Mouse (Mus musculus): ENCODE data around the gene Fer.
"Not testable (repeated sequence)": the region's sequence is repeated elsewhere in the genome, so short reads cannot be mapped to it uniquely, and the experiment has no call there.

The Fer gene

DNA sequence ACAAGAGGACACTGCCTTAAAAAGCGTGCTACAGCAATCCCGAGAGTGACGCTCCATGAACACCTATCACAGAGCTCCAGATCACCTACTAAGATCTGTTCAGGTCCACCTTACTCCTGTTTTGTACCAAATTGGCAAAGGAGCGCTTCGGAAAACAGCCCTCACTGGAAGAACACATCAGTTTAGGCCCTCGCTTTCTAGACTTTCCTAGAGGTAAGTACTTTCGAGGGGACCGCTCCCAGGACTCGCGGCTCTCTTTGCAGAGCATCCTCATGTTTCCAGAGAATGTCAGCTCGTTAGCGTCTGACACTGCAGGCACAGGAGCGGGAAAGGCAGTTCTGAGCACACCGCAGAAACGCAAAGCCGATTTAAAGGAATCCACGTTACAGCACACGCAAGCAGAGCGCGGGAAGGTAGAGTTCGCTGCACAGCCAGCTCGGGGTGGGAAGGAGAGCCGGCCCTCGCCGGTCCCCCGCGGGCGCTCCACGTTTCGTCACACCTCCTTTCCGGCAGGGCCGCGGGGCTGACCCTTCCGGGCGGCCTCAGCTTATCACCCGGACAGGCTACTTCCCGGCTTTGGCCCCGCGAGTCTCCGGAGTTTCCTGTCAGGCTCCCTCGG is at the start of gene Fer:
Gene Fer (plus strand): TSS at position 51 of the 619 bp plus-strand sequence.
- no peak for DNase-seq

DNA sequence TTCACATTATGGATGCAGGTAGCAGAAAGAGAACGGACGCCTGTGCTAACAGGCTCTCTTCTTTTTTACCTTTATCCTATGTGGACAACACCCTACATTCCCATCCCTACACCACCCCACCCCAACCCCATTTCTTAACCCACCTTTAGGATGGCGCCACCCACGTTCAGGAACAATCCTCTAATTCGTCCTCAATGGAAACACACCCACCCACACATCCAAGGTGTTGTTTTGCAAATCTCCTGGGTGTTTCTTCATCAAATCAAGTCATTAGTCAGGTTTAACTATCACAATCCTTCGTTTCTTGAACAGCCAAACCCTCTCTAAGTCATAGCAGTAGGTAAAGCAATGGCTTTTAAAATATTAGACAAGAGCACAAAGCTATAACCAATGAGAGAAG is 49.3 kb upstream of the Fer start:
- DNase-seq: no peak

DNA sequence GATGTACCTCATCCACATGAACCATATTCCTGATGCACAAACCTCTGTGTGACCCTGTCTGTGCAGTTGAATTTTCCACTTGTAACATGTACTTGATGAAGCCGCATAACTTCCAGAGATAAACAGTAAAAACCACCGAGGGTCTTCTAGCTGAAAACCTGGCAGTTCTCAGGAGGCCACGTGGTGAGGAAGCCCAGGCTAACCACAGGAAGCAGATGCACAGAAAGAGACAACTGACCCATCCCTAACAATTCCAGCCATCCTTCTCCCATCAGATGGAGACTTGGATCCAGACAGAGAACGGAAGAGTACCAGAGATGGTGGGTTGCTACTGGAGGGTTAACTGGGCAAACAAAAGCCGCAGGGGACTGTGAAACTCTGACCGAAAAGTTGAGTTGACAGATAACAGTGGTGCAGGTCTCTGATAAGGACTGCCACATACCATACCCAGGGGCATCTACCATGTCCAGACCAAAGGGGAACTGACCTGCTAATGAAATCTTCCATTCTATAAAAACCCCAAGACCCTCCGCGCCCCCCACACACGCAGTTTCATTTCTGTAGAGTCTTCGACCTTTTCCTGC is 44.3 kb upstream of the Fer start:
- DNase-seq: no peak

DNA sequence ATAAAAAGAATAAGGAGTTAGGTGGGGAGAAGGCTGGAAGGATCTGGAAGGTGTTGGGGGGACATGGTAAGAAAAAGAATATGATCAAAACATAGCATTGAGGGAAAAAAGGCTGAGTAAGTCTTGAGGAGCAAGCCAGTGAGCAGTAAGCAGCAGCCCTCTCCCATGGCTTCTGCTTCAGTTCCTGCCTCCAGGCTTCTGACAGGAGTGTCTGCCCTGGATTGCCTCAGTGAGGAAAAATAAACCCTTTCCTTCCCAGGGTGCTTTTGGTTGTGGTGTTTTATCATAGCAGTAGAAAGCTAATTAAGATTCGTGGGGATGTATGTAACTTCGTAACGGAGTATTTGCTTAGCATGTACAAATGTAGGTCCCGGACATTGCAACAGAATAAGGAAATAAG is 38.7 kb upstream of the Fer start:
- DNase-seq: no peak

DNA sequence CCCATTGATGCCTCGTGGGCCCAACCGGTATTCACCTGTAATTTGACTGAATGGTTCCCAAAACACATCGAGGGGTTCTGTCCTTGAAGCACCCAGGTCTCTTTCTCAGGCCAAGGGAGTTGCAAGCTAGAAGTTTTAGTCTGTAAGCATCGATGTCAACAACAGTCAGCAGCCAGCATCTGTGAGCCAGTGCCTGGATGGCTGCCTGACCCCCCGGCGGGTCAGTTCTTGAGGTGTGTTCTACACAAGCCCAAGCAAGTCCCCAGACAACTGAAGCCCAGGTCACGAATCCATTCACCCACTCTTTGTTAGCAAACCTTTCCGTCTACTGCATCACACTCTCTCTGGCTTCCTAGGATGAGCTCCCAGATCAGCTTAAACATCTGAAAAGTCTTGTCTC is 36.7 kb upstream of the Fer start:
- no peak for DNase-seq

DNA sequence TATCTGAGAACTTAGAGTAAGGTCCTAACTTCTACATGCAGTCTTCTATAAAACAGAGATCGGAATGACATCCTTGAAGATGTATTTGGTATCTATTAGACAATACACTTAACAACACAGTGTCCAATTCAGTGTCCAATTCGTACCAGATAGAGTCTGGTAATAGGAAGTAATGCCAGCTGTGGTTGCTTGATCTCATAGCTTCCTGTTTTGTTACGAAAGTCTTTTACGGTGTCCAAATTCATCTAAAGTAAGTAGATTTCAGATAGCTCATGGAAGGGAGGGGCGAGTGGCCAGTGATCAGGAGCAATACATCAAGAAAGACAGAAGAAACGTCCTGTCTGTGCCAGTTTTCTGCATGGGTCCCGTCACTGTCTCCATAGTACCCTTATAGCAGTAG is 36.1 kb upstream of the Fer start:
- no peak for DNase-seq

DNA sequence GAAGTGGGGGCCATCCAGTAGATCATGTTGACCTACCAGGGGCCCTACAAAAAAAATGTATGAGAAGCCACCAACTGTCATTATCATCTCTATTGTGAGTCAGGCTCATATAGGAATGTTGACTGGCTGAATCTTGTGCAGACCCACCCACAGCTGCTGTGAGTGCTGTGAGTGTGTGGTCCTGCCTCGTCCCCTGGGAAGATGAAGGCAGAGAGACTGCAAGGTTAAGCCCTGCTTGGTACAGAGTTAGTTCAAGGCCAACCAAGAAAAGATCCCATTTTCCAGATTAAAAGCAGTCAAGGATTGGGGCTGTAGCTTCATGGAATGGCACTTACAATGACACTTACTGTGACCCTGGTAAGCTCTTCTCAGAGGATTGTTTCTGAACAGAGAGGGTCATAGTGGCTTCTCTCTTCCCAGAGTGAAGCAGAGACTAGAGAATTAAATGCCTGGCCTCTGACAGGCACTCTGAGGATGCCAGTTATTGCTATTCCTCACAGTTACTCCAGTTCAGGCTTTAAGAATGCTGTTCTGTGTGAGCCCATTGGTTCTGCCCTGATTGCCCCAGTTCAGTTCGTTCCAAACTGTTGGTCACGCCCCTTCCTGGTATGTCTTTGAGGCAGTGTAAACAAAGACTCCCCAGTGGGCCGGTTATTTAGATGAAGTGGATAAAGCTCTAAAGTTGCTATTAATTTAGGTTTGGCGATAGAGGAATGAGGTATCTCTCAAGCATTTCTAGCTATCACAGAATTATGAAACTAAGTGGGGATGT is 34.1 kb upstream of the Fer start:
- no peak for DNase-seq

DNA sequence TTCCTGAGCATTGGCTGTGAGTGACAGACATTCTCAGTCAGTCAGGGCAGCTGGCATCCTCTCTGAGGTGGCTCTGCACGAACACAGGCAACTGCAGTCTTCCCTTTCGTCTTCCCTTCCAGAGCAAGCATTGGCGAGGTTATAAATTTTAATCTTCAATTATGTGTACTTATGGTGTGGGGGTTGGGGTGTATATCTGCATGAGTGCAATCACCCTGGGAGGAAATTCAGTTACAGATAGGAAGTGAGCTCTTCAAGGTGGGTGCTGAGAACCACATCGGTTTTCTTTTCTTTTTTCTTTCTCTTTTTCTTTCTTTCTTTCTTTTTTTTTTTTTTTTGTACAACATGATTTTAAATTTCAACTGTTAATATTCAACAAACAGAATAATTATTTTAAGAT is 31.3 kb upstream of the Fer start:
- DNase-seq: no peak

DNA sequence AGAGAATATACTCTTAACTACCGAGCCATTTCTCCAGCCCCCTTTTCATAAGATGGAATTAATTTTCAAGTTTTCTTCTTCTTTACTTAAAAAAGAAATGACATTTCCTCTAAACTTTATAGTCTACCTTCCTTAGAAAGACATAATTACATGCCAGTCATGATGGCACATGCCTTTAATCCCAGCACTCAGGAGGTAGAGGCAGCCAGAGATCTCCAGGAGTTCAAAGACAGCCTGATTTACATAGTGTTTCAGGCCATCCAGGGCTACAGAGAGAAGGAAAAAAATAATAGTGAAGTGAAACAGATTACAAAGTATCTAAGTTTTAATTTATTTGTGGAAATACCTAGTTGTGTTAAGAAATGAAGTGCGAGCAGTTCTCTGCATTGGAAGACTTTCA is 26.6 kb upstream of the Fer start:
- no peak for DNase-seq

DNA sequence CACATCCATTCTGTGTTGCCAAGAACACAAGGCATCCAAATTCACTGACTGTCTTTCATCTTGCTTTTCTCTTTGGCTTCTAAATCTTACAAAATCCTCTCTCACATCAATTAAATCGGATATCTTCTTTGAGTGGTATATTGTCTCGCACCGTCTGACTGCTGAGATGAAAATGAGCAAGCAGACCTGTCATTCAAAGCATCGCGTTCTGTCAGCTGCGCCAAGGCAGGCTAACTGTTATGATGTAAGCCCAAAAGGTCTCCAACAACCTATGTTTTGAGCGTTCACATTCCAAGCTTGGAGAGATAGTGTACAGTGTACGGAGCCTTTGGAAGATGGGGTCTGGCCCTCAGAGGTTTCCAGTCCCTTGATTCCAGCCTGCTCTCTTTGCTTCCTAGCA is 26.2 kb upstream of the Fer start:
- DNase-seq: no peak

DNA sequence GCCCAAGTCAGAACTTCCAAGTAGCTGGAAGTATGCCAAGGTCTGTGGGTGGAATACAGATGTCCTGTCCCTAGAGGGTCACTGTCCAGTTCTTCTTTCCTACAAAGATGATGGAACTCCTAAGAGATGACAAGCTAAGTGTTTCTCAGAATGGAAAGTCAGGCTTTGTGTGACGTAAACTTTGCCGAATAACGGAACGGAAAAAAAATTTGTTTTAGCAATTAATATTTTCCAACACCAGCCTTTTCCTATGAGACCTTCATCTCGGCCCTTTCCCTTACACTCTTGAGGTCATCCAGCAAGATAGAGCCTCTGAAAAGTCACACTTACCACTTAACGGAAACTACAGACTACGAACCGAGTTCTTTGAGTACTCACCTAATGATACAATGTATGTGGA is 24.7 kb upstream of the Fer start:
- no peak for DNase-seq

DNA sequence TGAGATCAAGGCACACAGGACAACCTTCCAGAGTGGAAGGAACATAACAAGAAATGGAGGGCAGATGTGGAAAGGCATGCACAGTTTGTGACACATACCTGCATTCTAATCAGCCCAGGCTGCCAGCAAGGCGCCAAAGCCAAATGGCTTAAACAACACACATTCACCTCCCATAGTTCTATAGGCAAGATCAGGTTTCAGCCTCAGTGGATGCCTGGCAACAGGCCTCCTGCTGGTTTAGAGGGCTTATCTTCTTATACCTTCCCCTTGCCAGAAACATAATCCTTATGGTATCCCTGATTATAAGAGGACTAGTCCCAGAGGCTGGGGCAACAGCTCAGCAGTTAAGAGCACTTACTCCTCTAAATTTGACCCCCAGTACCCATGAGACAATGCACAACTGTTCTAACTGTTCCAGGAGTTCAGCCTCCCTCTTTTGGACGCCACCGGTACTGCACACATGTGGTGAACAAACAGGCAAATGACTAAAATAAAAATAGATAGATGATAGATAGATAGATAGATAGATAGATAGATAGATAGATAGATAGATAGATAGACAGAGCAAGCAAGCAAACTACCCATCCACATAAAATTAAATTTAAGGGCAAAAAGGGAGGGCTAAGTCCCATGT is 23.1 kb upstream of the Fer start:
- no peak for DNase-seq

DNA sequence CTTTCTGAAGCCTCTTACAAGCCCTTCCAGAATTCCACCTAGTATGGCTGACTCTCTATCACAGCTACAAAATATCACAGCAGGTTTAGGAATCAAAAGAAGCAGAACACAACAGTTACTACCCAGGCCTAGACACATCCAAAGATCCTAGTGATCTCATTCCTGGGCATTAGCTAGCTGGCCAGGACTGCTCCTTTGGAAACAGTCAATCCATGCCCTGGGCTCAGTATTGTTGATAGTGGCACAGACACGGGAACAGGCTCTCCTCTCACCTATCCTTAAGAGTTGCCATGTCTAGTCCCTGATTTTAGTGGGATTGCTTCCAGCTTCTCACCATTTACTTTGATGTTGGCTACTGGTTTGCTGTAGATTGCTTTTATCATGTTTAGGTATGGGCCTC is 20.6 kb upstream of the Fer start:
- no peak for DNase-seq

DNA sequence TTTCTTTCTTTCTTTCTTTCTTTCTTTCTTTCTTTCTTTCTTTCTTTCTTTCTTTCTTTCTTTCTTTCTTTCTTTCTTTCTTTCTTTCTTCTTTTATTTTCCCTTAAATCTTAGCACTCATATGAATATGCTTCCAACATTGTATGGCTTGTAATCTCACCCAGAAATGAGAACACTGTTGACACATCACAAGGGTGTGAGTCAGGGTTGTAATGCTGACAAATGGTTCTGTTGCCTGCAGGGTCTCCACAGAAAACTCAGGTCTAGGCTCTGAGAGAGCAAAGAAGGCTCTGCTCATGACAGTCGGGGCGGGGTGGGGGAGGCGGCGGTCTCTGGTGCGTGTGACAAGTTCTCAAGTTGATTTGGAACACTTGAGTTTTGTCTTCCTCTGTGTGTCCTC is 17.9 kb upstream of the Fer start:
- DNase-seq: no peak

DNA sequence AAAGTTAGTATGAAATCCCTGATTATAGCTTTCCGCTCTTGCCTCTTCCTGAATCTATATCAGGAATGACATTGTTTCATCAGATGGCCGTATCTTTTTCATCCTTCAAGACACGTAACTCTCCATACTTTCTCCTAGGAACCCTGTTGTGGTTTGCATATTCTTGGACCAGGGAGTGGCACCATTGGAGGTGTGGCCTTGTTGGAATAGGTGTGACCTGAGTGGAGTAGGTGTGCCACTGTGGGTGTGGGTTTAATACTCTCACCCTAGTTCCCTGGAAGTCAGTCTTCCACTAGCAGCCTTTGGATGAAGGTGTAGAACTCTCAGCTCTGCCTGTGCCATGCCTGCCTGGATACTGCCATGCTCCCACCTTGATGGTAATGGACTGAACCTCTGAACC is 17.1 kb upstream of the Fer start:
- not testable (repeated sequence) for DNase-seq

DNA sequence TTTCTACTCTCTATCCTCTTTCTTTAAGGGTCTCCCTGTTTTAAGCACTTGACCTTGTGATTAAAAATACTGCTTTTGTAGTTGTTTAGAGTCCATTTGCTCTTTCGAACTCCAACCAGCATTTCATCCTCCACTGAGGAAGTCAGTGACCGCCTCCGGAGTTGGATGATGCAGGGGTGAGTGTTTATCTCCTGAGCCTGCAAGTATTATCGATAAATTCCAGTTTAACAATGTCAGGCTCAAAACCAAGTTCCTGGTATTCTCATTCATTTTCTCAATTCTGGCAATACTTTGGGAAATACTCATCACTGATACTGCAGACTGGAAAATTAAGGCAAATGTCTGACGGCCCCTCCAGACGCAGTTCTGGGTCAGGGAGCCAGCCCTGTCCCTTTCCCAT is 13.7 kb upstream of the Fer start:
- DNase-seq: peak in 1 of 2 experiments; percentile 16

DNA sequence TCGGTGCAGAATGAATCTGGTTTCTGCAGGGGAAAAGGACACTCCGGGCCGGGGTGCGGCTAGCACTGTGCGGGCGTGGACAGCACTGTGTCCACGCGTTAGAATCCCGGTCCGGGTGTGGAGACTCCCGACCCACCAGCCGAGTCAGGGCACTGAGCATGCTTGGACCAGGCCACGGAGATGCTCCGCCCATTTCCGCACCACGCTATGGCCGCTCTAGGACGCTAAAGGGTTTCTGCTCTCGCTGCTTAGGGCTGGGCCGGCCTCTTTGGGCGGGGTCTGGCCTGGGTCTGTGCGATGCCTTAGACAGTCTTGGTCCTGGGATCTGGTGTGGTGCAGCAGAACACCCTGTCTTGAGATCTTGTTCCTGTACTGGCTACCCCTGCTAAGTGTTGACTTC is 13.3 kb upstream of the Fer start:
- peak; percentile 91 to 92 for DNase-seq

DNA sequence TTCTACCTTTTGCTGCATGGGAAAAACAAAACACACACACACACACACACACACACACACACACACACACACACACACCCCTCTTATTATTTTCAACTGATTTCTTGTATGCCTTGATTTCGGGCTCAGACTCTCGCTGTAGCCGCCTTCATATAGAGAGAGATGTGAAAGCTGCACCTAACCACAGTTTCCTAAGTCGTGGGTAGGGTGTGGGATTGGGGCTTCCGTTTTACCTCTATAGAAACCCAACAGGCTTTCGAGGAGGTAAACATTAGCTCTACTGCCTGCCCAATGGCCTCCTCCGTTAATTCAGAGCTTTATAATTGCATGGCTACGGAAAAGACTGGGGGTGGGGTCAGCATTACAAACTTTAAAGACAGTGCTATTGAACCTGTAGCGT is 12.8 kb upstream of the Fer start:
- DNase-seq: no peak

DNA sequence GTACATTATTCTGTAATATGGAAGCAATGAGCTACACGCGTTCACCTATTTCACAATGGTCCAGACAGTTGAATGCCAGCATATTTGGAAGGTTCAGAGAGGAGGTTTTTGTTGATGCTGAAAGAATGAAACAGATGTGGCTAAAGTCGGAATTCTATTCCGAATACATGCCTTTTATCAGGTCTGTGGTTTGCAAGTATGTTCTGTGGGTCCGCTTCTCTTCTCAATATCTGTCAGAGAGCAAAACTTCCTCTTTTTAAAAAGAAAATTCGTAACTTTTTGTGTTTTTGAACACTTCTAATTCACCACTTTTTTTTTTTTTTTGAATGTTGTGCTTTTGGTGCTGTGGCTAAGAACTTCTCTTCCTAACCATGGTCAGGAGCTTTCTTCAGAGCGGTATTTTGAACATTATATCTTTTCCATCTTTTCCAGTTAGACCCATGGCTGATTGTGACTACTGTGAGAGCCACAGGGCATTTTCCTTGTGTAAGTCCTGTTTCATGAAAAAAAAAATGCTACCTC is 5.8 kb upstream of the Fer start:
- DNase-seq: no peak

DNA sequence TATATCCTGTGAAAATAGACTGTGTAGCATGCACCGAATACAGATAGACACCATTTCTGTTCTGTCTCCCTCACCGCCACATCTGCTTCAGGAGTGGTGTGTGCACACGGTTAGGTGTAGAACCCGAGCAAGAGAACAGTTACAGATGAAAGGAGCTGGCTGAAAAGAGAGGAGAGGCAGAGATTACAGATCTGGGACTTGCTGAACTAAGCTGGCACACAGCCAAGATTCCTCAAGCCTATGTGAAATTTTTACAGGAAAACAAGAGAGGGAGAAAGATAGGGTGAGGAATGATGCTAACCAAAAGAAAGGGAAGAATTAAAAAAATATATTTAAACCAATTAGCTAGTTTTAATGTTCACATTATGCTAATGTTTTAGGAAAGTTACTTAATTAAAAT is 1.9 kb upstream of the Fer start:
- peak in 1 of 2 experiments; percentile 33 for DNase-seq

DNA sequence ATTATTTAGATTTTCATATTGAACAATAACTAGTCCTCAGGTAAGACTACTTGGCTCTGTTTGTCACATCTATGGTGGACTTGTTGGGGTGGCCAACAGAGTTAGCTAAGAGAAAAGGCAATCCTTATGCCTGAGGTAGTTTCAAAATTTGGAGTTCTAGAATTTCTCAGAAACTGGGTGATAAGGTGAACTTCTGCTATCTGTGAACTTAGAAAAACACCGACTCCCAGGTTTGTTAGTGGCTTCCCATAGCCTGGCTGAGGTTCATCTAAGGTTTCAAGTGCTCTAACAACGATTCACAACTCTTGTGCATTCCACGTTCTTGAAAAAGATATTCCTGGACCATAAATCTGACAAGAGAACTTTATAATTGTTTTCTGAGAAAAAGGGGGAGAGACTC is 463 bp upstream of the Fer start:
- DNase-seq: no peak

DNA sequence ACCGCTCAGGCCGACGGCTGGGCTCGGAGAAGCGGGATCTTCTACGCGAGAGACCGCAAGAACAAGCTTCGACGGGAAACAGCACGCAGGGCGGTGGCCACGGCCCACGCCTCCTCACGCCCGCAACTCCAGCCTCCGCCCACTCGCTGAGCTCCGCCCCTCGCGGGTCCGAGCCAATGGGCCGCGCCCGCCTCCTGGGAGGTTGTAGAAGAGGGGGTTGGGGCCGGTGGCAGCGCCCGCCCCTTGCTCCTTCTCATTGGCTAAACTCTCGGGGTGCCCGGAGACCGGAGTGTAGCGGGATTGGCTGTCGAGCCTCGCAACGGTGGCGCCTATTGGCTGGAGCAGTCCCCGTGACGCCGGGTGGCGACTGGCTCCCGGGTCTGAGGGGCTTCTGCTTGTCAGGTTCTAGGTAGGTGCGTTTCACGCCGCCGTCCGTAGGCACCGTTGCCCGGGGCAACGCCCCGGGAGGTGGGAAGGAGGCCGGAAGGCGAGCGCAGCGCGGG is 836 bp downstream of the Fer start, which contains the start of gene A930002H24Rik:
Gene A930002H24Rik (minus strand): TSS at position 145 of the 503 bp plus-strand sequence.
- DNase-seq: peak; percentile 99

DNA sequence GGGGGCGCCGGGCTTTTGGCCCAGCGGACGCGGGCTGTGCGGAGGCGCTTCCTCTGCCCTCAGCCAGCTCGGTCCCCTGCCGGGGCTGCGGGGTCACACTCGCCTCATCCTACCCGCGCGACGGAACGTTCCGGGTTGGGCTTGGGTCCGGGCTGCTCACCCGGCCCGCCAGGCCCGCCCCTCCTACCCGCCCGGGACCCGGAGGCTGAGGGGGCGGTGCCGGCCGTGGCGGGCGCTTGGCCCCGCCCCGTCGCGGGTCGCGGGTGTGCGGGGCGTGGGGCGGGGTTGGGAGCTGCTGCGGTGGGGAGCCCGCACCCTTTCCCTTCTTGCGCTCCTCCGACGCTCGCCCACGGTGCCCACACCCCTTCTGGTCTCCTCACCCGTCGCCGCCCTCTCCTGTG is 1.3 kb downstream of the Fer start:
- DNase-seq: no peak

Measured in cerebellum, postnatal 14 days (tissue).